Mouse (Mus musculus) neural tube, embryonic 15.5 days (tissue): Measurements from ENCODE around the gene Gjb5. TPM values are rescaled to one million over a fixed set of nuclear protein-coding genes. Genes with fewer than 3 reads are reported as not detected.

Experiments
- ATAC-seq: fragments of 200-750 bp; cut with Nextera tagmentation; 2 replicates; pipeline ENCODE4 v1.8.0; 2017; ENCODE audit warnings: mild to moderate bottlenecking, moderate TSS enrichment, moderate library complexity; ENCODE audit not compliant: low FRiP score
- H3K27ac ChIP-seq: fragments of 300-500 bp; sonication (generic); replicated peaks from 2 replicates; pipeline ENCODE4 v1.5.1; 2015; ENCODE audit warnings: mild to moderate bottlenecking, inconsistent platforms
- H3K27me3 ChIP-seq: fragments of 300-500 bp; sonication (generic); replicated peaks from 2 replicates; pipeline ENCODE4 v1.6.1; 2015; ENCODE audit warnings: inconsistent platforms
- H3K36me3 ChIP-seq: fragments of 300-500 bp; sonication (generic); 2 replicates; pipeline ENCODE4 v1.6.1; 2015; ENCODE audit warnings: inconsistent platforms
- H3K4me1 ChIP-seq: fragments of 300-500 bp; sonication (generic); 2 replicates; pipeline ENCODE4 v1.6.1; 2015; ENCODE audit warnings: inconsistent platforms
- H3K4me2 ChIP-seq: fragments of 300-500 bp; sonication (generic); 2 replicates; pipeline ENCODE4 v1.6.1; 2015; ENCODE audit warnings: inconsistent platforms, mild to moderate bottlenecking, moderate library complexity
- H3K4me3 ChIP-seq: fragments of 300-500 bp; sonication (generic); replicated peaks from 2 replicates; pipeline ENCODE4 v1.5.1; 2015; ENCODE audit warnings: mild to moderate bottlenecking, inconsistent platforms
- H3K9ac ChIP-seq: fragments of 300-500 bp; sonication (generic); replicated peaks from 2 replicates; pipeline ENCODE4 v1.6.1; 2015; ENCODE audit warnings: mild to moderate bottlenecking, inconsistent platforms
- H3K9me3 ChIP-seq: fragments of 300-500 bp; sonication (generic); replicated peaks from 2 replicates; pipeline ENCODE4 v1.6.1; 2016; ENCODE audit warnings: inconsistent platforms
- WGBS: fragments of 180-500 bp; shearing (Covaris S2); methylation state at CpG from one replicate; pipeline ENCODE4 v1.1.7; 2015; ENCODE audit warnings: mixed read lengths; 5-methylcytosine and 5-hydroxymethylcytosine counted together
- polyA plus RNA-seq: library from polyadenylated mRNA; unstranded; fragments of >200 nt; fragmentation: Nextera tagmentation; extraction: Ambion mirVana; gene quantifications from 2 replicates; pipeline ENCODE4 v1.2.1, GENCODE M21; 2015

Gjb5 gene
- polyA plus RNA-seq, 1 experiment from 2014 or later, result 0.49 TPM

DNA sequence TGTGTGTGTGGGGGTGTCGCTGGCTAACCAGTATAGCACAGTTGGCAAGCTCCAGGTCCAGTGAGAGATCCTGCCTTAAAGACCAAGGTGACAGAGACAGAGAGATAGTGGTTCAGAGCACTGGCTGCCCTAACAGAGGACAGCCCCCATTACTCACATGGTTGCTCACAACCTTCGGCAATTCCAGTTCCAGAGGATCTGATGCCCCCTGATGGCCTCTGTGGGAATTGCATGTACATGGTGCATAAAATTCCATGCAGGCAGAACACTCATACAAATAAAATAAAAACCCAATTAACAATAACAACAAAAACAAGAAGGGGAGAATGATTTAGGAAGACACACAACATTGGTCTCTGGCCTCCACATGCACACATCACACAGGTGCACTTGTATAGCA lies 12.5 kb upstream of the Gjb5 start:
- WGBS, result 45% methylated on average over 2 of the region's 2 CpGs

DNA sequence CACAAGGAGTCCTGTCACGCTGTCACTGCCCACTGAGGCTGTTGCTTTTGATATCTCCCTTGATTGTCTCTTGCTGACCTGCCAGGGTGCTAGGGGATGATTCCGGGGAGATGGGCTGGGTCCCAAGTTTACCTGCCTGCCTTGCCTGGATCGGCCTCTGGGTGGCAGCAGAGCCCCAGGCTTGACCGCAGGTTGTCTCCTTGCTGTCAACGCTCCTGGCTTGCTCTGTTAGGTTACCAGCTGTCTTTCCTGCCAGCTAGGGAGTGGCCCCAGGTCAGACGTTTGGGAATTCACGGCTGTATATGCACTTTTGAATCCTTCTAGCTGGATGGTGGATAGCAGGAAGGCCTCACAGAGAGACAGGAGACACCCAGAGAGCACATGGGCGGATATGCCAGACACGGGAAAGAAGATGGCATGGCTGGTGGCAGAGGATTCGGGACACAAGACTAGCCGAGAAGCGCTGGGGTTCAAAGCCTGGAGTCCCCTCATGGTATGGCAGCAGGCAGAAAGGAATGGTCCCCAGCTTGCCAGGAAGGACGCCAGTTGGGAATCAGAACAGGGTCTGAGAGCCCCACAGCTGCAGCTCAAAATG lies 10.5 kb upstream of the Gjb5 start:
- WGBS, result 32% methylated on average over 13 of the region's 13 CpGs
- H3K36me3 ChIP-seq, result no peaks in the 10 kb centered on the region
- H3K4me2 ChIP-seq, result no peak overlapping the region
- 0 out of 2 replicates have a peak, but pooled peaks have one; percentile 55 for ATAC-seq
- no peak overlapping the region for H3K9ac ChIP-seq
- H3K27ac ChIP-seq, result no peak overlapping the region
- H3K4me3 ChIP-seq, result no peak overlapping the region
- 0 out of 2 replicates have a peak, but pooled peaks cover 5% of the 10 kb centered on the region for H3K27me3 ChIP-seq
- no peaks in the 10 kb centered on the region for H3K9me3 ChIP-seq
- peaks cover 14% of the 10 kb centered on the region; the same call in 1 of the 2 replicates for H3K4me1 ChIP-seq

More for the DNA sequence above, 12.5 kb upstream of the Gjb5 start:
- Histone ChIP-seq H3K4me3 (no peak overlapping the region), H3K27me3 (0 out of 2 replicates have a peak, but pooled peaks cover 5% of the 10 kb centered on the region), H3K9me3 (no peaks in the 10 kb centered on the region), H3K27ac (no peak overlapping the region), H3K4me2 (no peak overlapping the region), H3K4me1 (peaks cover 18% of the 10 kb centered on the region; the same call in 1 of the 2 replicates), H3K9ac (no peak overlapping the region), H3K36me3 (no peaks in the 10 kb centered on the region)
- ATAC-seq, result no peak

- WGBS, result 13% methylated on average over 4 of the region's 4 CpGs
- no peaks in the 10 kb centered on the region for H3K36me3 ChIP-seq
- no peak for ATAC-seq
- no peaks in the 10 kb centered on the region for H3K9me3 ChIP-seq
- H3K4me3 ChIP-seq, result no peak overlapping the region
- H3K27me3 ChIP-seq, result no peaks in the 10 kb centered on the region
- H3K9ac ChIP-seq, result 0 out of 2 replicates have a peak overlapping the region, but pooled peaks have one; percentile 14
- peaks cover 14% of the 10 kb centered on the region; the same call in 1 of the 2 replicates for H3K4me1 ChIP-seq
- no peak overlapping the region for H3K4me2 ChIP-seq
- H3K27ac ChIP-seq, result no peak overlapping the region
These were observed 7.9 kb upstream of the Gjb5 start for GRCm38 (mm10) chr4:127365834-127366233.

DNA sequence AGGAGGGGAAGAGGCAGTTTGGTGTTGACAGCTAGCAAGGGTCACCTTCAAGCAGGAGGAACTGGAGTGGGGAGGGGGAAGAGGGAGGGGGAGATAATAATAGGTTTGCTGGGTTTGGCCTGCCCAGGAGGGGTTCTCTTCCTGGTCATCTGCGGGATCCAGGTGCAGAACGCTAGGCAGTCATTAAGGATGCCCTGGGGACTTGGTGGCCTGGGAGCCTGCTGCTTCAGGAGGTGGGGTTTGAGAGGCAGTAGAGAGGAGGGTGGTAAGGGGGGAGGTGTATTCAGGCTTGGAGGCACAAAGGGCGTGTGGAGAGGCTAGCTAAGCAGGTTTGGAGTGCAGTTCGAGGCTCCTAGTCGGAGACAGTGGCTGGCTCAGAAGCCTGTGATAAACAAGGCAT lies 7.5 kb upstream of the Gjb5 start:
- Histone ChIP-seq H3K4me3 (no peak overlapping the region), H3K9ac (0 out of 2 replicates have a peak overlapping the region, but pooled peaks have one; percentile 14), H3K4me1 (peaks cover 14% of the 10 kb centered on the region; the same call in 1 of the 2 replicates), H3K9me3 (no peaks in the 10 kb centered on the region), H3K27ac (no peak overlapping the region), H3K27me3 (no peaks in the 10 kb centered on the region), H3K36me3 (no peaks in the 10 kb centered on the region), H3K4me2 (no peak overlapping the region)
- 24% methylated on average over 5 of the region's 5 CpGs for WGBS
- no peak for ATAC-seq

- Histone ChIP-seq H3K9me3 (no peaks in the 10 kb centered on the region), H3K4me1 (peaks cover 14% of the 10 kb centered on the region; the same call in 1 of the 2 replicates), H3K4me3 (no peak overlapping the region), H3K27me3 (no peaks in the 10 kb centered on the region), H3K4me2 (no peak overlapping the region), H3K27ac (no peak overlapping the region), H3K9ac (no peak overlapping the region), H3K36me3 (no peaks in the 10 kb centered on the region)
- ATAC-seq, result no peak
- 67% methylated on average over 6 of the region's 6 CpGs for WGBS
These were observed 6.5 kb upstream of the Gjb5 start for GRCm38 (mm10) chr4:127364431-127364830.

GRCm38 (mm10) chr4:127363331-127363730 lies 5.3 kb upstream of the Gjb5 start:
- Histone ChIP-seq H3K9ac (no peak overlapping the region), H3K36me3 (no peaks in the 10 kb centered on the region), H3K27me3 (no peaks in the 10 kb centered on the region), H3K4me1 (peaks cover 7% of the 10 kb centered on the region; the same call in 1 of the 2 replicates), H3K27ac (no peak overlapping the region), H3K9me3 (no peaks in the 10 kb centered on the region), H3K4me3 (no peak overlapping the region), H3K4me2 (no peak overlapping the region)
- 67% methylated on average over 4 of the region's 4 CpGs for WGBS
- no peak for ATAC-seq

DNA sequence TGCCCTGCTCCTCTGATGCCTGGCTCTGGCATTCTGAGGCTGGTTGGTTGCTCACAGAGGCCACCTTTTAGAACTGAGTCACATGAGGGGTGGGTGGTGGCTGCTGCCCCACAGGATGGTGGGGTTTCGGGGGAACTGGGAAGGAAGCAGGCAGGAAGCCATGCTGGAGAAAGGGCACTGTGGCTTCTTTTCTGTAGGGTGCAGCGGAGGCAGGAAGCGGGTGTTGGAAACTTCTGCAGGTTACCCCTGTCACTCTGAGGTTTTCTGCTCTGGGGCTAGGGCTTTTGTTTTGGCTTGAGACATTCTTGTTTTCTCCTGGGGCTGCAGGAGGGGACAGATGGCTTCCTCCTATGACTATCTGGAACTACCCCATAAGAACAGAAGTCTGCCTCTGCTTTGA lies 4.5 kb upstream of the Gjb5 start:
- no peak for ATAC-seq
- no peaks in the 10 kb centered on the region for H3K9me3 ChIP-seq
- WGBS, result 93% methylated on average over 3 of the region's 3 CpGs

GRCm38 (mm10) chr4:127354506-127355485 lies 3.2 kb downstream of the Gjb5 start:
- no peak overlapping the region for H3K4me2 ChIP-seq
- no peak overlapping the region for H3K4me3 ChIP-seq
- no peak overlapping the region for H3K27ac ChIP-seq
- H3K36me3 ChIP-seq, result no peaks in the 10 kb centered on the region
- no peak for ATAC-seq
- H3K27me3 ChIP-seq, result no peaks in the 10 kb centered on the region
- no peak overlapping the region for H3K9ac ChIP-seq
- WGBS, result 72% methylated on average over 15 of the region's 15 CpGs
- no peaks in the 10 kb centered on the region for H3K4me1 ChIP-seq
- no peaks in the 10 kb centered on the region for H3K9me3 ChIP-seq

More for the DNA sequence above, 4.5 kb upstream of the Gjb5 start:
- H3K4me3 ChIP-seq, result no peak overlapping the region
- H3K27ac ChIP-seq, result no peak overlapping the region
- no peaks in the 10 kb centered on the region for H3K27me3 ChIP-seq
- no peaks in the 10 kb centered on the region for H3K36me3 ChIP-seq
- H3K4me1 ChIP-seq, result peaks cover 7% of the 10 kb centered on the region; the same call in 1 of the 2 replicates
- H3K9ac ChIP-seq, result no peak overlapping the region
- H3K4me2 ChIP-seq, result no peak overlapping the region

DNA sequence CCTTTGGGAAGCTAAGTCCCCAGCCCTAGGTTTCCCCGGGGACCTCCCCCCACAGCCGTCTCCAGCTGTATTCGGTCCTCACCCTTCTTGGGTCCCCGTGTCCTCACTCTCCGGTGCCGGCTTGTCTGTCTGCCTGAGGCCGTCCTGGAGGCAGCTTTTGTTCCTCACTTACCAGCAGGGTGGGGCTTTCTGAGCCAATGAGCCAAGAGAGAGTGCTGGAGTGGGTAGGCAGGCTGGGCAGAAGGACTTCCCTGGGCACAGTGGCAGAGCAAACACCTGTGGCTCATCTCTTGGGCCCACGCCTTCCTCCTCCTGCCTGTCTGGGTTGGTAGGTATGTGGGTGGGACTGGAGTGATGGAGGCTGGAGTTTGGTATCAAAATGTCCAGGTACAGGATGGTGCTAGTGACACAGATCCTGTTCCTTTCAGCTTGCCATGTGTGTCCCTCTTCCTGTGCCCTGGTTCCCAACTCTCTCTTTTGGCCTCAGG lies 4.0 kb downstream of the Gjb5 start, which contains the start of gene Gjb4:
Gene Gjb4, minus strand, starts transcription at position 131 of the 488 bp plus-strand sequence.
- no peak within 1 kb of the TSS for H3K4me3 ChIP-seq
- H3K9ac ChIP-seq, result no peak within 1 kb of the TSS
- no peaks in the 10 kb centered on the region for H3K4me1 ChIP-seq
- H3K27ac ChIP-seq, result no peak within 1 kb of the TSS
- H3K9me3 ChIP-seq, result no peaks in the 10 kb centered on the region
- 50% methylated on average over 8 of the region's 8 CpGs for WGBS
- H3K4me2 ChIP-seq, result no peak within 1 kb of the TSS
- ATAC-seq, result no peak
- H3K27me3 ChIP-seq, result no peaks in the 10 kb centered on the region
- H3K36me3 ChIP-seq, result no peaks in the 10 kb centered on the region

GRCm38 (mm10) chr4:127352594-127352993 lies 5.4 kb downstream of the Gjb5 start:
- H3K9me3 ChIP-seq, result no peaks in the 10 kb centered on the region
- H3K27ac ChIP-seq, result no peak overlapping the region
- no peak for ATAC-seq
- H3K27me3 ChIP-seq, result no peaks in the 10 kb centered on the region
- H3K4me1 ChIP-seq, result no peaks in the 10 kb centered on the region
- H3K36me3 ChIP-seq, result no peaks in the 10 kb centered on the region
- H3K4me3 ChIP-seq, result no peak overlapping the region
- H3K4me2 ChIP-seq, result no peak overlapping the region
- 18% methylated on average over 1 of the region's 1 CpGs for WGBS
- no peak overlapping the region for H3K9ac ChIP-seq

- no peak overlapping the region for H3K4me3 ChIP-seq
- no peak overlapping the region for H3K9ac ChIP-seq
- no peaks in the 10 kb centered on the region for H3K27me3 ChIP-seq
- 79% methylated on average over 4 of the region's 4 CpGs for WGBS
- no peaks in the 10 kb centered on the region for H3K9me3 ChIP-seq
- no peak overlapping the region for H3K27ac ChIP-seq
- ATAC-seq, result no peak
- no peaks in the 10 kb centered on the region for H3K4me1 ChIP-seq
- no peak overlapping the region for H3K4me2 ChIP-seq
- H3K36me3 ChIP-seq, result no peaks in the 10 kb centered on the region
These were observed 8.3 kb downstream of the Gjb5 start for GRCm38 (mm10) chr4:127349560-127350300.
